Mouse (Mus musculus): Measurements from ENCODE around the gene Pmepa1. TPM values are rescaled to one million over a fixed set of nuclear protein-coding genes. Genes with fewer than 3 reads are reported as not detected.

The Pmepa1 gene
- polyA plus RNA-seq, 1 experiment from 2014 or later: 5.6 TPM

GRCm38 (mm10) chr2:173261497-173261896 lies 14.8 kb downstream of the Pmepa1 start:
- H3K36me3 ChIP-seq (ENCODE audit: control insufficient read depth, insufficient read depth, low read length): no peaks in the 10 kb centered on the region
- no peak overlapping the region for H3K4me3 ChIP-seq (ENCODE audit: low read depth, low read length)
- H3K27me3 ChIP-seq (ENCODE audit: control insufficient read depth, insufficient read depth, low read length): no peaks in the 10 kb centered on the region
- ATAC-seq (ENCODE audit: low read depth): no peak
- peaks cover 70% of the 10 kb centered on the region for H3K4me1 ChIP-seq (ENCODE audit: control insufficient read depth, insufficient read depth, low read length)
- H3K9me3 ChIP-seq (ENCODE audit: control insufficient read depth, low read length): no peaks in the 10 kb centered on the region
- no peak overlapping the region for H3K4me2 ChIP-seq (ENCODE audit: low read depth, low read length)
- no peak overlapping the region for H3K27ac ChIP-seq (ENCODE audit: low read depth, low read length)
- 57% methylated on average over 10 of the region's 10 CpGs for WGBS
- no peak overlapping the region for H3K9ac ChIP-seq (replicated peaks; ENCODE audit: low read depth, low read length)

GRCm38 (mm10) chr2:173258459-173259091 lies 17.8 kb downstream of the Pmepa1 start:
- Histone ChIP-seq H3K36me3 (ENCODE audit: control insufficient read depth, insufficient read depth, low read length) (no peaks in the 10 kb centered on the region), H3K9ac (replicated peaks; ENCODE audit: low read depth, low read length) (no peak overlapping the region), H3K27ac (ENCODE audit: low read depth, low read length) (peak overlapping the region; percentile 16; the same call in 1 of the 2 replicates), H3K4me1 (ENCODE audit: control insufficient read depth, insufficient read depth, low read length) (peaks cover 73% of the 10 kb centered on the region), H3K4me2 (ENCODE audit: low read depth, low read length) (0 out of 2 replicates have a peak overlapping the region, but pooled peaks have one; percentile 5), H3K4me3 (ENCODE audit: low read depth, low read length) (no peak overlapping the region), H3K9me3 (ENCODE audit: control insufficient read depth, low read length) (no peaks in the 10 kb centered on the region), H3K27me3 (ENCODE audit: control insufficient read depth, insufficient read depth, low read length) (no peaks in the 10 kb centered on the region)
- WGBS: 13% methylated on average over 9 of the region's 9 CpGs
- no peak for ATAC-seq (ENCODE audit: low read depth)

- no peaks in the 10 kb centered on the region for H3K9me3 ChIP-seq (ENCODE audit: control insufficient read depth, low read length)
- no peak overlapping the region for H3K9ac ChIP-seq (replicated peaks; ENCODE audit: low read depth, low read length)
- peaks cover 81% of the 10 kb centered on the region for H3K4me1 ChIP-seq (ENCODE audit: control insufficient read depth, insufficient read depth, low read length)
- ATAC-seq (ENCODE audit: low read depth): peak; percentile 75
- H3K27me3 ChIP-seq (ENCODE audit: control insufficient read depth, insufficient read depth, low read length): no peaks in the 10 kb centered on the region
- H3K4me2 ChIP-seq (ENCODE audit: low read depth, low read length): no peak overlapping the region
- H3K27ac ChIP-seq (ENCODE audit: low read depth, low read length): peak overlapping the region; percentile 45
- 19% methylated on average over 5 of the region's 7 CpGs for WGBS
- no peak overlapping the region for H3K4me3 ChIP-seq (ENCODE audit: low read depth, low read length)
- H3K36me3 ChIP-seq (ENCODE audit: control insufficient read depth, insufficient read depth, low read length): no peaks in the 10 kb centered on the region
Observed at GRCm38 (mm10) chr2:173257610-173258009, 18.7 kb downstream of the Pmepa1 start.

- ATAC-seq (ENCODE audit: low read depth): no peak
- H3K9me3 ChIP-seq (ENCODE audit: control insufficient read depth, low read length): no peaks in the 10 kb centered on the region
- WGBS: 67% methylated on average over 4 of the region's 4 CpGs
- H3K4me1 ChIP-seq (ENCODE audit: control insufficient read depth, insufficient read depth, low read length): peaks cover 82% of the 10 kb centered on the region
- no peaks in the 10 kb centered on the region for H3K36me3 ChIP-seq (ENCODE audit: control insufficient read depth, insufficient read depth, low read length)
- no peak overlapping the region for H3K9ac ChIP-seq (replicated peaks; ENCODE audit: low read depth, low read length)
- no peak overlapping the region for H3K4me3 ChIP-seq (ENCODE audit: low read depth, low read length)
- H3K4me2 ChIP-seq (ENCODE audit: low read depth, low read length): no peak overlapping the region
- H3K27ac ChIP-seq (ENCODE audit: low read depth, low read length): 0 out of 2 replicates have a peak overlapping the region, but pooled peaks have one; percentile 23
- no peaks in the 10 kb centered on the region for H3K27me3 ChIP-seq (ENCODE audit: control insufficient read depth, insufficient read depth, low read length)
Observed at GRCm38 (mm10) chr2:173256552-173256949, 19.8 kb downstream of the Pmepa1 start.

GRCm38 (mm10) chr2:173255810-173256551 lies 20.4 kb downstream of the Pmepa1 start:
- Histone ChIP-seq H3K27ac (ENCODE audit: low read depth, low read length) (0 out of 2 replicates have a peak overlapping the region, but pooled peaks have one; percentile 16), H3K9ac (replicated peaks; ENCODE audit: low read depth, low read length) (no peak overlapping the region), H3K27me3 (ENCODE audit: control insufficient read depth, insufficient read depth, low read length) (no peaks in the 10 kb centered on the region), H3K4me3 (ENCODE audit: low read depth, low read length) (no peak overlapping the region), H3K36me3 (ENCODE audit: control insufficient read depth, insufficient read depth, low read length) (no peaks in the 10 kb centered on the region), H3K4me1 (ENCODE audit: control insufficient read depth, insufficient read depth, low read length) (peaks cover 83% of the 10 kb centered on the region), H3K4me2 (ENCODE audit: low read depth, low read length) (no peak overlapping the region), H3K9me3 (ENCODE audit: control insufficient read depth, low read length) (no peaks in the 10 kb centered on the region)
- 59% methylated on average over 7 of the region's 7 CpGs for WGBS
- no peak for ATAC-seq (ENCODE audit: low read depth)

- H3K4me3 ChIP-seq (ENCODE audit: low read depth, low read length): no peak overlapping the region
- H3K27ac ChIP-seq (ENCODE audit: low read depth, low read length): peak overlapping the region; percentile 73
- H3K27me3 ChIP-seq (ENCODE audit: control insufficient read depth, insufficient read depth, low read length): no peaks in the 10 kb centered on the region
- peak; percentile 28; the same call in 1 of the 2 replicates for ATAC-seq (ENCODE audit: low read depth)
- no peaks in the 10 kb centered on the region for H3K36me3 ChIP-seq (ENCODE audit: control insufficient read depth, insufficient read depth, low read length)
- 0 out of 2 replicates have a peak overlapping the region, but pooled peaks have one; percentile 22 for H3K9ac ChIP-seq (replicated peaks; ENCODE audit: low read depth, low read length)
- peaks cover 86% of the 10 kb centered on the region for H3K4me1 ChIP-seq (ENCODE audit: control insufficient read depth, insufficient read depth, low read length)
- H3K4me2 ChIP-seq (ENCODE audit: low read depth, low read length): peak overlapping the region; percentile 33; the same call in 1 of the 2 replicates
- WGBS: 8% methylated on average over 26 of the region's 26 CpGs
- H3K9me3 ChIP-seq (ENCODE audit: control insufficient read depth, low read length): no peaks in the 10 kb centered on the region
Observed at GRCm38 (mm10) chr2:173253761-173254662, 22.3 kb downstream of the Pmepa1 start.

- H3K9ac ChIP-seq (replicated peaks; ENCODE audit: low read depth, low read length): 0 out of 2 replicates have a peak overlapping the region, but pooled peaks have one; percentile 7
Observed at GRCm38 (mm10) chr2:173251675-173252074, 24.7 kb downstream of the Pmepa1 start.

GRCm38 (mm10) chr2:173251133-173251532 lies 25.2 kb downstream of the Pmepa1 start:
- H3K4me3 ChIP-seq (ENCODE audit: low read depth, low read length): no peak overlapping the region
- H3K9me3 ChIP-seq (ENCODE audit: control insufficient read depth, low read length): no peaks in the 10 kb centered on the region
- 39% methylated on average over 7 of the region's 7 CpGs for WGBS
- H3K4me2 ChIP-seq (ENCODE audit: low read depth, low read length): no peak overlapping the region
- peaks cover 62% of the 10 kb centered on the region for H3K4me1 ChIP-seq (ENCODE audit: control insufficient read depth, insufficient read depth, low read length)
- H3K27ac ChIP-seq (ENCODE audit: low read depth, low read length): no peak overlapping the region
- H3K9ac ChIP-seq (replicated peaks; ENCODE audit: low read depth, low read length): no peak overlapping the region
- no peaks in the 10 kb centered on the region for H3K36me3 ChIP-seq (ENCODE audit: control insufficient read depth, insufficient read depth, low read length)
- no peaks in the 10 kb centered on the region for H3K27me3 ChIP-seq (ENCODE audit: control insufficient read depth, insufficient read depth, low read length)
- no peak for ATAC-seq (ENCODE audit: low read depth)

More at GRCm38 (mm10) chr2:173251675-173252074, 24.7 kb downstream of the Pmepa1 start:
- no peak overlapping the region for H3K27ac ChIP-seq (ENCODE audit: low read depth, low read length)
- no peaks in the 10 kb centered on the region for H3K9me3 ChIP-seq (ENCODE audit: control insufficient read depth, low read length)
- H3K36me3 ChIP-seq (ENCODE audit: control insufficient read depth, insufficient read depth, low read length): no peaks in the 10 kb centered on the region
- WGBS: 38% methylated on average over 9 of the region's 9 CpGs
- no peak overlapping the region for H3K4me3 ChIP-seq (ENCODE audit: low read depth, low read length)
- H3K4me2 ChIP-seq (ENCODE audit: low read depth, low read length): no peak overlapping the region
- peaks cover 67% of the 10 kb centered on the region for H3K4me1 ChIP-seq (ENCODE audit: control insufficient read depth, insufficient read depth, low read length)
- H3K27me3 ChIP-seq (ENCODE audit: control insufficient read depth, insufficient read depth, low read length): no peaks in the 10 kb centered on the region
- no peak for ATAC-seq (ENCODE audit: low read depth)

All from neural tube, embryonic 14.5 days (tissue).